Mouse (Mus musculus) ES-Bruce4 (cell line): Measurements from ENCODE around the gene 4930404N11Rik.

ENCODE experiments used
- CTCF ChIP-seq: IDR thresholded peaks from one replicate; pipeline ENCODE4 v1.8.1; 2011; ENCODE audit warnings: low read depth, low read length
- POLR2A ChIP-seq: IDR thresholded peaks from one replicate; pipeline ENCODE4 v1.8.1; 2011; ENCODE audit warnings: low read length; ENCODE audit not compliant: insufficient read depth

- no peak for TF ChIP-seq POLR2A
- no peak for TF ChIP-seq CTCF
These were observed 44.9 kb downstream of the 4930404N11Rik start, which contains the start of gene Cactin for GRCm38 (mm10) chr10:81320550-81321347.
